Mouse (Mus musculus) embryonic fibroblast, embryonic 13.5 days (primary cell): Measurements from ENCODE around the gene Aak1.
A peak's percentile ranks its signal among the peaks of the same experiment; 100 is the strongest.

Experiments
- CTCF ChIP-seq: IDR thresholded peaks from 2 replicates; pipeline ENCODE4 v1.5.1; 2011; ENCODE audit warnings: mild to moderate bottlenecking, control low read depth, low read length, moderate library complexity, borderline replicate concordance; ENCODE audit not compliant: insufficient read depth
- POLR2A ChIP-seq: IDR thresholded peaks from 2 replicates; pipeline ENCODE4 v1.6.1; 2011; ENCODE audit warnings: low read depth, mild to moderate bottlenecking, control low read depth, low read length, moderate library complexity

DNA sequence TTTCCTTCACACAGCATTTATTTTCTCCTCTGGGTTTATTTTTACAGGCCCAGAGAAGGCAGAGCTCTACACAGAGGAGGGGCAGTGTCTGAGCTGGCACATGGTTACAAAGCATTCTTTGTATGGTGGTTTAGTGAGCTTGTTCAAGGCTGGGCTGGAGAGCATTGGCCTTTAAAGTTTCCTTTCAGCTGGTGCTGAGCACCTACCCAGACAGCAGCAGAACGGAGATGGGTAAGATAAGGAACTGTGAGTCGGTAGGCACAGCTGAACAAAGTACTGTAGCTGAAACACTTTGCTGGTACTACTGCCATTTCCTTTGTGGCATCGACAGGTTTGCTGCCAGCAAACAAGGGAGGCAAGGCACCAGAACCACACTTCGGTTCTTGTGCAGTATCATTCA lies 191.7 kb downstream of the Aak1 start:
- TF ChIP-seq POLR2A (peak; percentile 29; the same call in 1 of the 2 replicates), CTCF (no peak)
